Mouse (Mus musculus): ENCODE data around the gene Fam20c. TPM values are rescaled to one million over a fixed set of nuclear protein-coding genes. Genes with fewer than 3 reads are reported as not detected.

The Fam20c gene
- polyA plus RNA-seq, 1 experiment: not detected

DNA sequence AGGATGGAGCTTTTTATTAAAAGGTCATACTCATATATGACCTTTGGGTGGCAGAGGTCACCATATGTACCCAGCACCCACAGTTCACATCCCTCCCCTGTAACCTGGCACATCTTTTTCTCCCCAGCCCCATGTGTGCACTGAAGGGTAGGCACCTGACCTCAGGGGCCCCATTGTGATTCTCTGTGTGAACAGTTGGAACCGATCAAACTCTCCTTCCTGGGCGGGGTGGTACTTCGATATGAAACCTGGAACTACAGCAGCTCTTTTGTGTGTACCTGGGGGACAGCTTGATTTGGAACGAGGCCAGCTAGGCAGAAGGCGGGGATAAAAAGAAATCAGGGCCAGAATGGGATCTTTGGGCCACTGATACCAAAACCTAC, 96.1 kb downstream of the Fam20c start:
- peaks cover 10% of the 10 kb centered on the region for H3K4me1 ChIP-seq (ENCODE audit: control insufficient read depth, insufficient read depth, low read length)
- H3K27ac ChIP-seq (ENCODE audit: insufficient read depth, low read depth, low read length): no peak overlapping the region
- no peak overlapping the region for H3K4me3 ChIP-seq (ENCODE audit: insufficient read depth, low read depth, low read length)
- TF ChIP-seq CTCF (IDR thresholded peaks at IDR 0.05; ENCODE audit: insufficient read depth, low read depth, low read length) (no peak), POLR2A (IDR thresholded peaks at IDR 0.05; ENCODE audit: insufficient read depth, low read depth, low read length) (no peak)
- 83% methylated on average over 5 of the region's 5 CpGs for WGBS

DNA sequence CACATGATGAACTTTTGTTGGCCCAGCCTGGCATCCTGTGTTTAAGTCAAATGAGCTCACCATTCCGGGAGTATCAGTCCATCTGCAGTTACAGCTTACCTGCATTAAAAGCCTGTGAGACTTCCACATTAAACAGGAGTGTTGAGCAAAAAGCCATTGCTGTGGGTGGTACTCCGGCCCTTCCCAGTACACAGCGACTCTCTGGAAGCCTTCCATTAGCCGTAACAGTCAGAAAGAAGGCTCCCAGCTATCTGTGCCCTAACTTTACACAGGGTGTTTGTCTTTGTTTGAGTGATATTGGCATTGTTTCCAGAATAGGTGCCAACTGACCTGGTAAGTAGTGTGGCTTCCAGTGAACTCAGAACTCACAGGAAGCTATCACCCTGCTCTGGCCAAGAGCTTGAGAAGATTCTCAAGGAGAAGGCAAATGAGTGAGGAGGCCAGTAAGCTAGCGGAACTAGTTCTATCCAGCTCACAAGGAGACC, 97.0 kb downstream of the Fam20c start:
- no peak overlapping the region for H3K27ac ChIP-seq (ENCODE audit: insufficient read depth, low read depth, low read length)
- no peak overlapping the region for H3K4me3 ChIP-seq (ENCODE audit: insufficient read depth, low read depth, low read length)
- TF ChIP-seq CTCF (IDR thresholded peaks at IDR 0.05; ENCODE audit: insufficient read depth, low read depth, low read length) (no peak), POLR2A (IDR thresholded peaks at IDR 0.05; ENCODE audit: insufficient read depth, low read depth, low read length) (no peak)
- peaks cover 9% of the 10 kb centered on the region for H3K4me1 ChIP-seq (ENCODE audit: control insufficient read depth, insufficient read depth, low read length)
- WGBS: 96% methylated on average over 5 of the region's 5 CpGs

GRCm38 (mm10) chr5:138852151-138852550, 97.8 kb downstream of the Fam20c start:
- Histone ChIP-seq H3K4me1 (ENCODE audit: control insufficient read depth, insufficient read depth, low read length) (peaks cover 5% of the 10 kb centered on the region), H3K4me3 (ENCODE audit: insufficient read depth, low read depth, low read length) (no peak overlapping the region), H3K27ac (ENCODE audit: insufficient read depth, low read depth, low read length) (no peak overlapping the region)
- WGBS: 81% methylated on average over 4 of the region's 4 CpGs
- no peak for TF ChIP-seq CTCF (IDR thresholded peaks at IDR 0.05; ENCODE audit: insufficient read depth, low read depth, low read length)
- no peak for TF ChIP-seq POLR2A (IDR thresholded peaks at IDR 0.05; ENCODE audit: insufficient read depth, low read depth, low read length)

- H3K4me1 ChIP-seq (ENCODE audit: control insufficient read depth, insufficient read depth, low read length): no peaks in the 10 kb centered on the region; the same call in 1 of the 2 replicates
- no peak for TF ChIP-seq POLR2A (IDR thresholded peaks at IDR 0.05; ENCODE audit: insufficient read depth, low read depth, low read length)
- no peak for TF ChIP-seq CTCF (IDR thresholded peaks at IDR 0.05; ENCODE audit: insufficient read depth, low read depth, low read length)
- no peak overlapping the region for H3K27ac ChIP-seq (ENCODE audit: insufficient read depth, low read depth, low read length)
- 77% methylated on average over 2 of the region's 2 CpGs for WGBS
- no peak overlapping the region for H3K4me3 ChIP-seq (ENCODE audit: insufficient read depth, low read depth, low read length)
Measured at GRCm38 (mm10) chr5:138853349-138853748, 99.0 kb downstream of the Fam20c start.

DNA sequence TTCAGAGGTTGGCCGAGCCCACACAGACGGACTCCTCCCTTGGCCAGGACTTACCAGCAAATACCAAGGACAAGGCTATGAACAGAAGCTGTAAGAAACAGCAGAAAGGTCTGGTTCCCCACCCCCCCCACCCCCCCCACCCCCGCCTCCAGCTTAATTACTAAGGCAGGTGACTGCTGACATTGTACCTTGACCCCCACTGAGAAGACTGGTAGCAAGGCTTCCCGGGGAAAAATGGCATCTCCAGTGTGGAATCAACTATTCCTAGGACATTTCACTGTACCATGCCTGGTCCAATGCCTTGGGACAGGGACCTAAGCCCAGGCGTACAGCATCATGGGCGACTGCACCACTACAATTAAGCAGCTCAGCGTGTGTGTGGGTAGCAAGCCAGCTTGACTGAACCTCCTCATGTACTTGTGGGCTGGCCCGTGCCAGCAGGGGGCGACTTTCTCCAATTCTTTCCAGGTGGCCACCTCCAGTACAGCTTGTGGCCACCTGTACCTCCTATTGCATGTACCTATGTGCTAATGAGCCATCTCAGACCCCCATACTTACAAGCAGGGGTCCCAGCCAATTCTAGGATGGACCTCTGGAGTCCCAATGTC, 102.8 kb downstream of the Fam20c start:
- Histone ChIP-seq H3K4me3 (ENCODE audit: insufficient read depth, low read depth, low read length) (no peak overlapping the region), H3K4me1 (ENCODE audit: control insufficient read depth, insufficient read depth, low read length) (no peaks in the 10 kb centered on the region; the same call in 1 of the 2 replicates), H3K27ac (ENCODE audit: insufficient read depth, low read depth, low read length) (no peak overlapping the region)
- TF ChIP-seq POLR2A (IDR thresholded peaks at IDR 0.05; ENCODE audit: insufficient read depth, low read depth, low read length) (no peak), CTCF (IDR thresholded peaks at IDR 0.05; ENCODE audit: insufficient read depth, low read depth, low read length) (peak; percentile 72; the same call in 1 of the 2 replicates)
- 32% methylated on average over 9 of the region's 9 CpGs for WGBS

DNA sequence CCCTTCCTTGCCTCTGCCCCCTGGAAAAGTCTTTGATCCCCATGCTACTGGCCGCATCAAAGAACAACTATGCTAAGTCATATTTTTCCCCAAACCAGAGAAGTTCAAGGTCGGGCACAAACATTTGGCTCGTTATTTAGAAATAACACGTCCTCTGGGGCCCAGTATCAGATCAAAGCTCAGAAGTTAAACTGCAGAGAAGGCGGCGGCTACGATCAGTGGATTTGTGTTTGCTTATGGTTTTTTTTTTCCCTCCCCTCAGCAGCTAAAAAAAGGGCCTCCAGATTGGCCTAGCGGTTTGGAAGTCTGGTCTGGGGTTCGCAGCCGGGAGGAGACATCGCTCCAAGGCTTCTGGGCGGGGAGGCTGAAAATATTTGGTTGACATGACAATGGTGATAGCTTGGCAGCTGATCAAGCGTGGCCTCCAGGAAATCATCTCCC, 103.5 kb downstream of the Fam20c start:
- 75% methylated on average over 13 of the region's 13 CpGs for WGBS
- Histone ChIP-seq H3K4me1 (ENCODE audit: control insufficient read depth, insufficient read depth, low read length) (no peaks in the 10 kb centered on the region; the same call in 1 of the 2 replicates), H3K4me3 (ENCODE audit: insufficient read depth, low read depth, low read length) (no peak overlapping the region), H3K27ac (ENCODE audit: insufficient read depth, low read depth, low read length) (no peak overlapping the region)
- TF ChIP-seq CTCF (IDR thresholded peaks at IDR 0.05; ENCODE audit: insufficient read depth, low read depth, low read length): no peak
- no peak for TF ChIP-seq POLR2A (IDR thresholded peaks at IDR 0.05; ENCODE audit: insufficient read depth, low read depth, low read length)

Other genes starting within 250 kb of the Fam20c start
- gene 1700123K08Rik, start 189.8 kb upstream of the Fam20c start, polyA plus RNA-seq (2012; ENCODE audit: insufficient read depth, insufficient read length, low replicate concordance, missing spikeins): not detected in 2 replicates
- gene Zfp68, start 134.8 kb upstream of the Fam20c start, polyA plus RNA-seq (2012; ENCODE audit: insufficient read depth, insufficient read length, low replicate concordance, missing spikeins): not detected in 2 replicates
- gene A430033K04Rik, start 131.7 kb upstream of the Fam20c start, polyA plus RNA-seq (2012; ENCODE audit: insufficient read depth, insufficient read length, low replicate concordance, missing spikeins): not detected in 2 replicates
- not detected in 2 replicates for gene Gm5294, start 65.6 kb downstream of the Fam20c start, polyA plus RNA-seq (2012; ENCODE audit: insufficient read depth, insufficient read length, low replicate concordance, missing spikeins)
- not detected in 2 replicates for gene Pdgfa, start 242.9 kb downstream of the Fam20c start, polyA plus RNA-seq (2012; ENCODE audit: insufficient read depth, insufficient read length, low replicate concordance, missing spikeins)

Measured in olfactory bulb, adult 2 months (tissue).